Mouse (Mus musculus): ENCODE data around the gene Dlx2.

Gene Dlx2

GRCm38 (mm10) chr2:71540611-71541417 lies 5.7 kb downstream of the Dlx2 start:
- DNase-seq, result peak in 1 of 2 experiments; percentile 20

GRCm38 (mm10) chr2:71534242-71535052 lies 12.1 kb downstream of the Dlx2 start:
- DNase-seq, result no peak

GRCm38 (mm10) chr2:71533094-71533493 lies 13.5 kb downstream of the Dlx2 start:
- no peak for DNase-seq

- peak in 1 of 2 experiments; percentile 22 for DNase-seq
These were observed 14.3 kb downstream of the Dlx2 start for GRCm38 (mm10) chr2:71531990-71532970.

GRCm38 (mm10) chr2:71531124-71531590 lies 15.4 kb downstream of the Dlx2 start:
- no peak for DNase-seq

GRCm38 (mm10) chr2:71530391-71531123 lies 16.0 kb downstream of the Dlx2 start:
- peak in 1 of 2 experiments; percentile 22 for DNase-seq

- DNase-seq, result peak; percentile 74 to 75
These were observed 16.8 kb downstream of the Dlx2 start for GRCm38 (mm10) chr2:71529511-71530351.

- peak in 1 of 2 experiments; percentile 20 for DNase-seq
These were observed 17.6 kb downstream of the Dlx2 start for GRCm38 (mm10) chr2:71528714-71529510.

- no peak for DNase-seq
These were observed 18.4 kb downstream of the Dlx2 start, which contains the start of gene Dlx1 for GRCm38 (mm10) chr2:71528014-71528713. Gene Dlx1, plus strand, starts transcription at chr2:71528113.

- no peak for DNase-seq
These were observed 19.1 kb downstream of the Dlx2 start for GRCm38 (mm10) chr2:71527323-71528013.

GRCm38 (mm10) chr2:71526595-71527322 lies 19.8 kb downstream of the Dlx2 start:
- DNase-seq, result no peak

- DNase-seq, result no peak
These were observed 21.8 kb downstream of the Dlx2 start for GRCm38 (mm10) chr2:71524763-71525162.

GRCm38 (mm10) chr2:71523431-71523830 lies 23.1 kb downstream of the Dlx2 start:
- no peak for DNase-seq

- DNase-seq, result no peak
These were observed 23.7 kb downstream of the Dlx2 start for GRCm38 (mm10) chr2:71522871-71523270.

- DNase-seq, result no peak
These were observed 29.0 kb downstream of the Dlx2 start for GRCm38 (mm10) chr2:71517466-71518099.

- no peak for DNase-seq
These were observed 29.6 kb downstream of the Dlx2 start for GRCm38 (mm10) chr2:71516995-71517394.

- DNase-seq, result no peak
These were observed 34.2 kb downstream of the Dlx2 start for GRCm38 (mm10) chr2:71512326-71512725.
